Mouse (Mus musculus): ENCODE measurements around the gene Hmgn2.

DNA sequence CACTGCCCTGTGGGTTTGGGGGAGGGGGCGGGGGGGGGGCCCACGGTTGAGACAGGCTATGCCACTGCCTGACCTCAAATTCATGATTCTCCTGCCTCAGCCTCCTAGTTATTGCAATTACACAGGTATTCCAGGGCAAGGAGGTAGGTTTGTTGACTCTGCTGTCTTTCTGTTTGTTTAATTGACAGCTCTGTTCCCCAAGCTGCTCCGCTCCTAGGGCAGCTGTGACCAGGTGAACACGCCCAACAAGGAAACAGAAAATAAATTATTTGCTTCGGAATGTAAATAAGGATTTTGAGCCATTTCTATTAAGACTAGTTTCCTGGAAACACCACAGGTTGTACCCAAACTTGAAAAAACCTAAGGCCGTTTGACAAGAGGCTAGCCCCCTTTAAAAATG, 41.3 kb upstream of the Hmgn2 start:
- no peak for TF ChIP-seq POLR2A (IDR thresholded peaks at IDR 0.05; ENCODE audit: low read depth, low read length)
- no peak for TF ChIP-seq CTCF (IDR thresholded peaks at IDR 0.05; ENCODE audit: borderline replicate concordance, insufficient read depth, low read length)

Measured in embryonic fibroblast, embryonic 13.5 days (primary cell).